Comparison of ENCODE assay signal across 8 mouse cellular contexts in genomic region chr1:133911456-133911855, GRCm38 (mm10). TPM values are rescaled to one million over a fixed set of nuclear protein-coding genes. Genes with fewer than 3 reads are reported as not detected.
DNase-seq lines count a peak whose midpoint lies in the region; ATAC-seq and TF ChIP-seq lines count a peak whose summit lies in the region.
"Had no signal": no experiment of that assay in that cellular context is flagged by ENCODE, and none has a peak within 500 bp of the region (broad histone marks: within the 10 kb centered on the region; RNA-seq: fewer than 3 reads in every experiment).

No protein-coding gene starts in this region.

- no peaks in the 10 kb centered on the region for H3K9me3 ChIP-seq in liver, embryonic 12.5 days (replicated peaks)
- no peaks in the 10 kb centered on the region for H3K9me3 ChIP-seq in liver, embryonic 11.5 days (ENCODE audit: control insufficient read depth, low read length)

- H3K27ac ChIP-seq in liver, embryonic 12.5 days: no peak overlapping the region
- H3K27ac ChIP-seq in cerebellum, adult 2 months (ENCODE audit: insufficient read depth, low read length): no peak overlapping the region
- H3K27ac ChIP-seq in liver, embryonic 11.5 days (ENCODE audit: low read depth, low read length): no peak overlapping the region

- peaks cover 76% of the 10 kb centered on the region for H3K27me3 ChIP-seq in liver, embryonic 12.5 days (replicated peaks)
- no peaks in the 10 kb centered on the region for H3K27me3 ChIP-seq in cerebellum, adult 2 months (ENCODE audit: control insufficient read depth, insufficient read depth, low read length)
- H3K27me3 ChIP-seq in liver, embryonic 11.5 days (replicated peaks; ENCODE audit: control insufficient read depth, insufficient read depth, low read length): peaks cover 39% of the 10 kb centered on the region

- H3K36me3 ChIP-seq in liver, embryonic 12.5 days: no peaks in the 10 kb centered on the region
- H3K36me3 ChIP-seq in liver, embryonic 11.5 days (ENCODE audit: control insufficient read depth, insufficient read depth, low read length): no peaks in the 10 kb centered on the region

- no peak overlapping the region for H3K4me3 ChIP-seq in liver, embryonic 12.5 days
- no peak overlapping the region for H3K4me3 ChIP-seq in cerebellum, adult 2 months (replicated peaks; ENCODE audit: insufficient read depth, low read depth, low read length)
- no peak overlapping the region for H3K4me3 ChIP-seq in liver, embryonic 11.5 days (ENCODE audit: low read depth, low read length)

- no peak for ATAC-seq in liver, embryonic 12.5 days
- no peak for ATAC-seq in liver, embryonic 11.5 days (replicated peaks; ENCODE audit: low FRiP score)

- peak; percentile 95 for TF ChIP-seq CTCF in cerebellum, adult 2 months (IDR thresholded peaks at IDR 0.05; ENCODE audit: borderline replicate concordance, insufficient read depth, low read depth, low read length)

- no peak overlapping the region for H3K9ac ChIP-seq in liver, embryonic 12.5 days
- H3K9ac ChIP-seq in liver, embryonic 11.5 days (ENCODE audit: low read depth, low read length): no peak overlapping the region

- DNase-seq in liver: peak; percentile 77
- DNase-seq in NIH3T3 (ENCODE audit: low read depth): peak; percentile 91
- peak; percentile 67 to 73 for DNase-seq in cerebellum, adult 2 months
- peak; percentile 59 to 66 for DNase-seq in gastrocnemius, postnatal 4 days (ENCODE audit: low spot score in 2 of 2)
- peak; percentile 58 for DNase-seq in liver, embryonic 11.5 days (ENCODE audit: low spot score)
- peak; percentile 86 for DNase-seq in retina, postnatal 1 day

- no peak overlapping the region for H3K4me2 ChIP-seq in liver, embryonic 12.5 days
- H3K4me2 ChIP-seq in liver, embryonic 11.5 days: no peak overlapping the region

- peaks cover 26% of the 10 kb centered on the region for H3K4me1 ChIP-seq in liver, embryonic 12.5 days
- peaks cover 39% of the 10 kb centered on the region for H3K4me1 ChIP-seq in cerebellum, adult 2 months (ENCODE audit: control insufficient read depth, insufficient read depth, low read length)
- H3K4me1 ChIP-seq in liver, embryonic 11.5 days (replicated peaks; ENCODE audit: control insufficient read depth, insufficient read depth, low read length): peaks cover 14% of the 10 kb centered on the region

- no peak for TF ChIP-seq POLR2A in cerebellum, adult 2 months (IDR thresholded peaks at IDR 0.05; ENCODE audit: borderline replicate concordance, insufficient read depth, low read length)

- WGBS in liver, embryonic 12.5 days (ENCODE audit: insufficient replicate concordance): 18% methylated on average over 4 of the region's 4 CpGs
- 33% methylated on average over 4 of the region's 4 CpGs for WGBS in cerebellum, adult 2 months
- 23% methylated on average over 4 of the region's 4 CpGs for WGBS in liver, embryonic 11.5 days

RNA-seq across cellular contexts. Expression of gene Optc, which starts 3.7 kb away (rescaled TPM):
- polyA plus RNA-seq in liver, embryonic 12.5 days (2016; fragmentation: Nextera tagmentation; extraction: Ambion mirVana): 0.10 and 0.11 TPM in 2 replicates
- polyA plus RNA-seq in cerebellum, adult 2 months (2012; rRNA removed): 2.2 and 2.4 TPM in 2 replicates
- total RNA-seq in gastrocnemius, postnatal 4 days (2021): under 1 TPM; 0.22 to 0.49 TPM
- polyA plus RNA-seq in liver, embryonic 11.5 days (2014; fragmentation: Nextera tagmentation; extraction: Ambion mirVana): 0.40 TPM in 1 of 2 replicates, not detected in the other
- total RNA-seq: gastrocnemius, postnatal 36 days had no signal

RNA-seq across cellular contexts. Expression of gene Prelp, which starts 9.8 kb away (rescaled TPM):
- 0.69 and 0.81 TPM in 2 replicates for polyA plus RNA-seq in liver, embryonic 12.5 days (2016; fragmentation: Nextera tagmentation; extraction: Ambion mirVana)
- 7.5 and 10.6 TPM in 2 replicates for polyA plus RNA-seq in cerebellum, adult 2 months (2012; rRNA removed)
- total RNA-seq in gastrocnemius, postnatal 4 days (2021): 10 to 100 TPM; 25.2 to 27.4 TPM
- polyA plus RNA-seq in liver, embryonic 11.5 days (2014; fragmentation: Nextera tagmentation; extraction: Ambion mirVana): 0.11 and 0.23 TPM in 2 replicates
